Mouse (Mus musculus): ENCODE measurements at regions not wholly inside any gene's neighbourhood (a gene's known extent, or its start where the extent isn't known, plus 50 kb on each side); places are given as distances from the start of the nearest gene placed in this dataset.

DNA sequence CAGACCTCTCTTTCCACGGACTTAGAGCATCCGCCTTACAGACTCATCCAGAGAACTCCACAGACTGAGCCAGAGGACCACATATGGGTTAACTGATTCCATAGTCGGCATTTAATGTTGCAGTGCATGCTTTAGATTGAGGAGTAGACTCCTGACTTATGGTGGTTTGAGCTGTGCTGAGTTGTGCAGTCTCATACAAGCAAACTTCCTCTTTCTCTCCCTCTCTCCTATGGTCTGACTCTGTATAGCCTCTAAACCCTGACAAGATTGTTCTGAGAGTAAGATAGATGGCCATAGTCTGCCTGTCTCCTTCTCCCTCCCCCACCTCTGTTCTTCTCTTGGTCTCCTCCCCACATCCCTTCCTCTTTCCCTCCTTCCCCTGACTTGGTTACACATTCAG is 616.0 kb downstream of the Ryr2 start:
- ChIA-PET POLR2A (no interaction called here), CTCF (no interaction called here)

DNA sequence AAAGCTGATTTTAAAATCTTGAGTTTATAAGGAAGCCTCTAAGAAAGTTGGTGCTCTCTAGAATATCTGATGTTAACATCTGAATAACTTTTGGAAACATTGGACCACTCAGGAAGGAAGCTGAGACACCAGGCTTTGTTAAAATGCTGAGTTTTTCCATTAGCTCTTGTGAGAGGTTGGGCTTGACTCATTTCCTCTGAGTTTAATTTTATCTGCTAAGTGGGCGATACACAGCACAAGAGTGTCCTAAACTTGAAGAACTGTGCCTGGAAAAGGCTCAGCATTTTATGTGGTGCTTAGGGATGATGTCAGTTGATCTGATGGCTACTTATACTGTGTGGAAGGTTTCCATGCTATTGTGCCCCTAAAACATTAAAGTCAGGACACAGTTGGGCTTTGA is 623.6 kb downstream of the Ryr2 start:
- ChIA-PET POLR2A (interaction anchor here in 1 of 4 experiments (0.7 kb wide), 2 partner anchors 19 to 170 kb away, joined by 3 to 5 read pairs; no protein-coding TSS in a partner anchor), CTCF (no interaction called here)

DNA sequence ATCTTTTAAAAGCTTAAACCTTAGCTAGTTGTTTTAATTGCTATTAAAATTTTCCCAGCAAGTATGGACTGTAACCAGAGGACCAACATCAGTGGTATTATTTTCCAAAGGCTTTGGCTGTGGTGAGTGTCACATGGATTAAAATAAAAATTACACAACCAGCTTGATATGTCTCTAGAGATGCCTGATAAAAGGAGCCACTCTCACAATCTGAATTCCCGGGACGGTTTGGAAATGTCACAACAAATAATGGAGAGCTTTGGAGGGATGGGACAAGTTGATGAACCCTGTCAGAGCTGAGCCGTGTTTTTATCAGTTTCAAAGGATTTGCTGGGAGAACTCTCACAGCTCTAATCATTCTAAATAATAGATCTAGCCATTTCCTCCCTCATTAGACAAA is 624.0 kb downstream of the Ryr2 start:
- ChIA-PET CTCF (no interaction called here), POLR2A (interaction anchor here in 1 of 4 experiments (0.7 kb wide), 2 partner anchors 18 to 170 kb away, joined by 3 to 5 read pairs; no protein-coding TSS in a partner anchor)

DNA sequence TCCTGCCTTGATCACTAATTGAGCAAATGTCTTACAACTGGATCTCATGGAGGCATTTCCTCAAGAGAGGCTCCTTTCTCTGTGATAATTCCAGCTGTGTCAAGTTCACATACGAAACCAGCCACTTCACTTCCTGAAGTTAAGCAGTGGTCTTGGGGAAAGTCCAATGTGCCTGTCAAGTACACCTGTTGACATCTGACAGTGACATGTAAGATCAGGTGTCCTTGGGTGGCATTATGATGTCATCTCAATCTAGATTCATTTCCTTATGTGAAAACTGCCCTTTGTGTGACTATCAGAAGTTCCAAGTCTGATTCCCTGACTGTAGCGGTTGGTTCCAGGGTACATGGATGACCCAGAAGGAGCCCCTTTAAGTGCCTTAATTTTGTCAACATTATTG is 646.5 kb downstream of the Ryr2 start:
- ChIA-PET POLR2A (no interaction called here), CTCF (no interaction called here)

DNA sequence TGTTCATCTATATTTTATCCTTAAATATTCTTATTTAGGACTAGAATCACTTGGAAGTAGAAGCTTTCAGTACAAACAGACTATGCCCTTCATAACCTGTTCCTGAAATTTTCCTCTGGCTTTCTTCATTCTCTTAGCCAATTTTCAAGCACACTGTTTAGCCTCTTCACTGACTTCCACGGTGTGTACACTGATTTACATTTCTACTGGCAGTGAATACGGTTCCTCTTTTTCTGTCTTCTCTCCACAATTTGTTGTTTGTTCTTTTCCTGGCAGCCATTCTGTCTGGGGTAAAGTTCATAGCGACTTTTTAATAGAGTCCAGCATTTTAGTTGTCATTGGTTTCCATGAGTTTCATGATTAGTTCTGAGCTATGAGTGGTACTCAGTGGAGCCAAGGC is 651.6 kb downstream of the Ryr2 start:
- POLR2A ChIA-PET: no interaction called here

DNA sequence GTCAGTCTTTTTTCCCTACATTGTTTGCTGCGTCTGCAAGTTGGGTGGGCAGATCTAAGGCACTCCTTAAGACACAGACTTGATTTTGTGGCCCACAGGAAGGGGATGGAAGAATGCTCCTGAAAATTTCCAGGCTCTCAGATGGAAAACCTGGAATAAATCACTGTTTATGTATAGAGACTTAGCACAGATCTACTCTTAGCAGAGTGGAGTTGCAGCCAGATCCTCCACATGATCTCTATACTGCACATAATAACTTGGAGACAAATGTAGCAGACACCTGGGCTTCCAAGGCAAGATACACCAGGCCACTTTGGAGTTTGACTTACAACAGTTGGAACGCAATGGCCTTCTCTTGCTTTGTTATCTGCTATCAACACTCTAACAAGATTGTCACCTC is 654.3 kb downstream of the Ryr2 start:
- POLR2A ChIA-PET: no interaction called here
- CTCF ChIA-PET: no interaction called here

More for the DNA sequence above, 651.6 kb downstream of the Ryr2 start:
- CTCF ChIA-PET: no interaction called here

DNA sequence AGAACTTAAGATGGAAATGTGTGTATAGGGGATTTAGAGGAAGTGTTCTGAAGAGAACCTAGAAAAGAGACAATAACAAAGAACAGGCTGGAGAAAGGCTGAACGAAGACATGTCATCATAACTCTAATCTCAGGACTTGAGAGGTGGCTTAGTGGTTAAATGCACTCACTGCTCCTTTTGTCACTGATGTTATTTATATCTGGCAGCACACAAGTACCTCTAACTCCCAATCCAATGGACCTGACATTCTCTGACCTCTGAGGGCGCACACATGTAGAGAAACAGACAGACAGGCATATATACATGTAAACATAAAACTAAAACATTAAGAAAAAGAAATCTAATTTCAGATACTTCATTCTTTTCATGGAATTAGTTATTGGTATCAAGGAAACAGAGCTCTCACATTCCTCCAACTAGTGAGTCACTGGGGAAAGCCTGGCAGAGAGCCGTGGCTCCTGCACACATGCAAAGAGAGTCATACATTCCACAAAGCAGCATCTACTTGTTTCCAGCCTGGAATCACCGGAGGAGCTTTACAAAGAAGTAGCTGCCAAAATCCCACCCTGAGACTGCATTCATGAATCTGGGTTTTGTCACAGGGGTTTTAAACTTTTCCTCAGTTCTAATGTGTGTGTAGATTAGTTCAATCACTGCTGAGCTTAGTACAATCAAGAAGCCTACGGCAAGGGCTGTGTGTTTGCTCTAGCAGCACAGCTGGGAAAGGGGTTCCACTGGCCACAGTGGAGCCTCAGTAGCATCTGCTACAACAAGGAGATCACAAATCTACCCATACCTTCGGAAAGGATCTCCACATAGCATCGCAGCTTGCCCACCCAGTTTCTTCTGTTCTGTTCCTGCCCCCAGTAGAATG is 674.0 kb downstream of the Ryr2 start:
- CTCF ChIA-PET: interaction anchor here in 1 of 4 experiments (0.6 kb wide), 1 partner anchor 491 kb away, joined by 4 read pairs; no protein-coding TSS in a partner anchor
- POLR2A ChIA-PET: no interaction called here

DNA sequence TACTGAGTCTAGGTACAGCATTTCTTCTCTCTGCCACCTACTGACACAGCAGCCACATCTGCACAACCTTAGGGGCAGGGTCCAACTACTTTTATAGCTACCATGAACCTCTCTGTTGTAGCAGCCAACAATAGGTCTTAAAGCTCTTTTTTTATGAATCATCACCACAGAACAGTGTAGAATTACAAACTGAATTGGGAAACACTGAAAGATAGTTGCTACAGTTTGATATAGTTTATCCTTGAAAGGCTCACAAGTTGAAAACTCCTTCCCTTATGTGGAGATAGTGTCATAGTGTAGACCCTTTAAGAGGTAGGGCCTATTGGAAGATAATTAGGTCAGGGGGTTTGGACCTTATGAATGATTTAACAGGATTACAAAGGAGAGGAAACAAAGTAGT is 679.9 kb downstream of the Ryr2 start:
- POLR2A ChIA-PET: no interaction called here

DNA sequence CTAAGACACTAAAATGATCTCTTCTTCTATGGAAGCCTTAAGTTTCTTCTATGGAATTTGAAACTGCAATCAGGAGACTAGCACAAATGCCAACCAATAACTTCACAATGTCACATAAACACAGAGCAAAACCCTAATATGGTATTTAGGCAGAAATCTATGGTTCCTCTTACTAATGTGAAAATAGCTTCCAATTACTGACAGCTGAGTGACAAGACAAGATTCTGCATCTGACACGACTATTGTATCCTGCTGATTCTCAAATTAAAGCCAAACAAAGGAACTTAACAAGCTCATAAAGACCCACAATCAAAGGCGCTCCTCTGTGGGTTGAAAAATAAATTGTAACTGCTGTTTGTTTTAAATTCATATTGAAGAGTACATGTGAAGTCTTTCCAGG is 714.7 kb downstream of the Ryr2 start:
- ChIA-PET CTCF (no interaction called here), POLR2A (no interaction called here)

More for the DNA sequence above, 679.9 kb downstream of the Ryr2 start:
- CTCF ChIA-PET: no interaction called here

DNA sequence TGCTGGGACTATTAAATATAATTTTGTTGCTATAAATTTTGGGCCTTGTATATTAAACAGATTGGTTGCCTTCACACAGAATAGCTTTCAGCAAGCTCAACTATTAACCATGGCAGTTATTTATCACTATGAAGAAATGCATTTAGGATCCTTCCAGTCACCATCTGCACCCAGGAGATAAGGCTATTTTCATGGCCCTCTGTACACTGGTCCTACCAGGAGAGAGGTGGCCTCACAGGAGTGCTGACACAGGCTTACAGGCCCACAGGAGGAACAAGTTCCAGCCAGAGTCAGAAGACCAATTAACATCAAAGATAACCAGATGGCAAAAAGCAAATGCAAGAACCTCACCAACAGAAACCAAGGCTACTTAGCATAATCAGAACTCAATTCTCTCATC is 731.3 kb downstream of the Ryr2 start:
- CTCF ChIA-PET: no interaction called here
- POLR2A ChIA-PET: no interaction called here

DNA sequence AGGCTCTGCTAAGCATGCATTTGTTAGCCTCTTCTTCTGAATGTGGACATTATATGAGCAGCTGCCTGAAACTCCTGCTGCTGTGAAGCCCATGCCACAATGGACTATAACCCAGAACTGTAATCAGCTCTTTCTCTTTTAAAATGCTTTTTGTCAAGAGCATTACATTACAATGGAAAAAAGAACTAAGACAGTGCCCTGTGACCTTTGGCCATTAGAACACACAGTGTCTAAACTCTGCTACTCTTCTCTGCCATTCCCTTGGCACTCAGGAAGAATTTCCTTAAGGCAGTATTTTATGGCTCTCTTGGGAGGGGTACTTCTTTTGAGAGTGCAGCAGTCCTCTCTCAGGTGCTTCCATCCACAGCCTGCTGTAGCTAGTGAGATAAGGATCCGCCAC is 737.3 kb downstream of the Ryr2 start:
- POLR2A ChIA-PET: no interaction called here
- CTCF ChIA-PET: interaction anchor here in 1 of 4 experiments (1.0 kb wide), 1 partner anchor 427 kb away, joined by 4 read pairs; no protein-coding TSS in a partner anchor

DNA sequence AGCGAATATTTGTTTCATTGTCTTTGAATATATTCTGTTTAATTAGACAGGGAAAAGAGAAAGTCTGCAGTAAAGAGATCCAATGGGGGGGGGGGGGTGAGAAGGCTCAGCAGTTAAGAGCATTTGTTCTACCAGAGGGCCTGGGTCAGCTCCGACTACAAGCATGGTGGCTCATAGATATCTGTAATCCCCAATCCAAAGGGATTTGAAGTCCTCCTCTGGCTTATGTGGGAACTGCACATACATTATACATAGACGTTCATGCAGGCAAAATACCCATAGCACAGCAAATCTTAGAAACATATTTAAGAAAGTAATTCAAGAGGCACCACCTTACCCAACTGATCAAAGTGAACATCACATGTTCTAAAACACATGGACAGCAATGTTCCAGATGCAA is 743.9 kb downstream of the Ryr2 start:
- ChIA-PET CTCF (no interaction called here), POLR2A (no interaction called here)

DNA sequence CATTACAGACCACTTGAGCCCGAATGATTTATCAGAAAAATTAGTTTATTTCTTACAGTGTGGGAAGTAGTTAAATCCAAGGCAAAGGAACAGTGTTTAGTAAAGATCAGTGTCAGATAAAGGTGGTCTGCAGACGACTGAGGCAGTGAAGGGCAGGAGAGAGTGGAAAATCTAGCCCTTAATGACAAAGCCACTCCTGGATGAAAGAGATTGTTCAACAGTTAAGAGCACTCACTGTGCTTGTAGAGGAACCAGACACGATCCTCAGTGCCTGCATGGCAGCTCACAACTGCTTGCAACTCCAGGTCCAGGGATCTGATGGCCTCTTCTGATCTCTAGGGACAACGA is 758.3 kb downstream of the Ryr2 start:
- CTCF ChIA-PET: no interaction called here
- POLR2A ChIA-PET: no interaction called here

DNA sequence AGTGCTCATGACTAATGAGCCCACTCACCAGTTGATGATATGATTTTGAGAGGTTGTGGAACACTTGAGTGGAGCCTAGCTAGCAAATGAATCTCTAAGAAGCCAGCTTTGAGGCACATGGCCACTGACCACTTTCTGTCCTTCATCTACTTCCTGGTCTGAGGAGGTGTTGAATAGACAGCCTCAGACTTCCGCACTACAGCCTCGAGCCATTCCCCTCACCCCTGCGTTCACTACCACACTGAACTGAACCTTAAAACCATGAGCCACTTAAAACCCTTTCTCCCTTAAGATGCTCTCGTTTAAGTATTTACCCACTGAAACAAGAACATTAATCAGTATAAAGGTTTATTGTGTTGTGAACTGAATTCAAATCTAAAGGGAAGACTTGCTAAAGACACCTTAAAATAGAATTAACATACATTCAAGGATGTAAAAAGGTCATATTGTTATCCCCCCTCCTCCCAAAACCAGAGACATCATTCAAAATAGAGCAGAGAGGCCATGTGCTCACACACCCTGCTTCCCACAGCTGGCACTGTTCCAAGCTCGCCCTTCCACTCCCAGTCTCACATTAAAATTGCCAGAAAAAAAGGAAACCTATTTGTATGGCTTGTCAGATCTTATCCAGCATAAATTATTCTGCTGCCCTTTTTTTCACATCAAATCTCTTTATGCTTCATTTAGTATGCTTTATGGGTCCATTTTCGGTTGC is 758.8 kb downstream of the Ryr2 start:
- ChIA-PET POLR2A (no interaction called here), CTCF (no interaction called here)

DNA sequence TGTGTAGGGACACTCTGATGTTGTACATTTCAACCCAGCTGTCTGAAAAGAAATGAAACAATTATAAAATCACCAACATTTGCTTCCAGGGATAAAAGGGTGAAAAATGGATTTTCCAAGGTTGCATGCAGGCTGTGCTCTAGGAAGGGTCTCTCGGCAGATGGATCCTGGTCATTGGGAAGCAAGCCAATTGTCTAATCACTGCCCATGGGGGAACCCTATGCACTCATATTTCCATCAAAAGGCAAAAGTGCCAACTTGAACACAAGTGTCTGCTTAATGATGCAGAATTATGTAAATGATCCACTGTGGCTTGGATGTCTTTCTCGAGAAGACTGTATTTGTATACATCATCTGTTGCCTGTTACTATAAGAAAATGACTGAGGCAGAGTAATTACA is 762.2 kb downstream of the Ryr2 start:
- ChIA-PET POLR2A (no interaction called here), CTCF (no interaction called here)

DNA sequence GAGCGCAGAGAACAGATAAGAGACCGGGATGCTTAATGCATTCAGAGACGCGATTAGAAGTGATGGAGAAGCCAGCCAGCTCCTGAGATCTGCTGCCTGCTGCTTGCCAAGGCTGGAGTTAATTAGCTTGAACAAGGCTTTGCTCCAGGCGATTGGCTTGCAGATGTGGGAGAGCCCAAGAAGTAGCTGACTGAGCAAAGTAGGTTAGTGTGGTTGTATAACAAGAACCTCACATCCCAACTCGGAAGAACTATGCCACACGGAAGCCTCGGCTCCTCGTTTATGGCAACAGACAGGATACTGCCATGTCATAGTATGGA is 768.5 kb downstream of the Ryr2 start:
- POLR2A ChIA-PET: interaction anchor here in 1 of 4 experiments (0.6 kb wide), 1 partner anchor 623 kb away, joined by 6 read pairs; no protein-coding TSS in a partner anchor
- CTCF ChIA-PET: no interaction called here

DNA sequence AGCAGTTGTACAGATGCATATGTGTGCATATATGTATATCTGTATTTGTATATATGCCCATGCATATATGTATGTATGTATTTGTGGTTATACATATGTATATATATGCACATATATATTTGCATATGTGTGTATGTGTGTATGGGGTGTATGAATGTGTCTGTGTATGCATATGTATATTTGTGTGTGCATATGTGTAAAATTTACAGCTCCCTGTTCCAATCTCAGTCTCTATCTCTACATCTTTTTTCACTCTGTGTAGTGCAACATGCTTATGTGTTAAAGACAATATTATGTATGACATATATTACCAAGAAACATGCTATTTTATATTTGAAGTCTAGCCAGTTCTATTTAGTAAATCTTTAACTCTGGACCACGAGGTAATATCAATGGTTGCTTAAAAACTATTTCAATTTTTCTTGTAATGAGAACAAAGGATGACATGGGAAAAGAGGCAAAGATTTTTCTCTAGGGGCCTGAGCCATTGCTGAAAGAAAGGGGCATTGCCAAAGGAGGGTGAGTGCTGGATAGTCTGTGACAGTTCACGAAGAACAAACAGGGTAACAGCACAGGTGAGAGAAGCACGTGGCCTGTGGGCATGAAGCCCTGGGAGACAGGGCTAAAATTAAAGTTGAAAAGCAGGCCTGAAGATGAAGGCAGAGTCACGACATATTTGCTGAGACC is 769.0 kb downstream of the Ryr2 start:
- ChIA-PET POLR2A (interaction anchor here in 1 of 4 experiments (0.6 kb wide), 1 partner anchor 623 kb away, joined by 6 read pairs; no protein-coding TSS in a partner anchor), CTCF (no interaction called here)

DNA sequence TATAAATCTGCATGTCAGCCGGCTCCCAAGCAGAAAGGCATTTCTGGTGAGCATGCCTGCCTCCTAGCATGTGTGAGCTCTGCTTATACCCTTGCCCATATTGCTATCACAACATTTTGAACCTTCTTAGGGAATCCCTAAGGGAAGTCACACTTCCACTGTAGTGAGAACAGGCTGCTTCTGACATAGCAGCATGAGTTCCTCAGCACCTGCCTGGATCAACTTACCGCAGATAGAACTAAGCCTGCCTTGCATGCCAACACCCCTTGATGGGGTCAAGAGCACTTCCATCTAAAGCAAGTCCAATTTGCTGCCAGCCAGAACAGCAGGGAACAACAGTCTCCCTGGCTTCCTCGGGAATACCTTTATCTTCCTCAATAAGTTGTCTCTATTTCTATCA is 769.8 kb downstream of the Ryr2 start:
- ChIA-PET POLR2A (no interaction called here), CTCF (no interaction called here)

DNA sequence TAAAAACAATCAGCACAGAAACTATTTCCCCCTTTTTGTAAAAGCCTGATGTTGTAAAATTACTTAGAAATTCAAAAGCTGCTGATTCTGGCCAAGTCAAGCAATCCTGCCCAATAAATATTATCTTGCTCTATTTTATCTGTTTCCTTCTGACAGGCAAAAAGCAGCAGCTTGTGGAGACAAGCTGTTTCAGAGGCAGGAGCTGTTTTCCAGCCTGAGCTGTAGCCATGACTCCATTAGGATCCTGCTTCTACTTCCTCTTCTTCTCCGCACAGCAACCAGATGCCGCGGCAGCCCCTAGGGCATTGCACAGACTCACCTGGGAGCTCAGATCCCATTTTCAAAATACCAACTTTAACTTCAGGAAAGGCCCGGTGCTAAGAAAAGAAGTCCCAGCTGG is 774.8 kb downstream of the Ryr2 start:
- ChIA-PET CTCF (interaction anchor here in 1 of 4 experiments (0.6 kb wide), 1 partner anchor 317 kb away, joined by 3 read pairs; no protein-coding TSS in a partner anchor), POLR2A (no interaction called here)

DNA sequence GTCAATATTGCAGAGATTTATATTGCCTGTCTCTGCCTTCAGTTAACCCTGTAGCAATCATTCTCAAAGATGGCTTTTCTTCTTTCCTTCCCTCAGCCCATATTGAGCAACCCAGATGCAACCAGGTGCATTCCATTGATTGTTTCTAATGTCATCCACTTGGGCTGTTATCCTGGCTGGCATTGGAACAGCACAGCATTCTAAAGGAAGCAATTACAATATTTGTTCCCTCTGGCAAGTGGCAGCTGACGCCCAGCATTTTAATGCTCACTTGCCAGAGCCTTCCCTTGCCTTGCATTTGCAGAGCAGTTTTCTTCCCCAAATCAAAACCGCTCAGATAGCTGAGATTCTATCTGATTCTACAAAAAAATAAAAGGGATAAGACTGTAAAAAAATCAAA is 798.0 kb downstream of the Ryr2 start:
- ChIA-PET CTCF (no interaction called here), POLR2A (no interaction called here)

DNA sequence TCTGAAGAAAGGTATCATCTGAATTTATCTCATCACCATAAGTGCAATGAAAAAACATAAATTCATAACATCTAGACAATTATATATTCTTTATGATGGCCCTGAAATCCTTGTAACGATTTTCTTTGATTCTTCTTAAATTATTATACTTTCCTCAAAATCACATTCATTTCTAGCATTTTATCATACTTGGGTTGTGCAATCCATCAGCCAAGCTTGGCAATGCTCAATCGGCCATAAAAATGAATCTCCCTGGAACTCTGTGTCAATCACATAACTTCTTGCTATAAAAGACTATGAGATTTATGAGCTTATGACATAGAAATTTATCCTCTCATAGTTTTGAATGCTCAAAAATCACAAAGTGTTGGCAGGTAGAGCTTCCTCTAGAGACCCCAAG is 811.3 kb downstream of the Ryr2 start:
- ChIA-PET CTCF (no interaction called here), POLR2A (no interaction called here)
